Mouse (Mus musculus): ENCODE data around the gene Cel. TPM values are rescaled to one million over a fixed set of nuclear protein-coding genes. Genes with fewer than 3 reads are reported as not detected.

Cel gene
- polyA plus RNA-seq, 1 experiment from 2014 or later: not detected

GRCm38 (mm10) chr2:28545976-28546375 lies 17.2 kb downstream of the Cel start:
- Histone ChIP-seq H3K9me3 (replicated peaks; ENCODE audit: control insufficient read depth, low read length, poor library complexity, severe bottlenecking) (no peaks in the 10 kb centered on the region), H3K27me3 (ENCODE audit: control insufficient read depth, insufficient read depth, low read depth, low read length) (no peaks in the 10 kb centered on the region), H3K4me2 (ENCODE audit: low read length) (no peak overlapping the region), H3K27ac (ENCODE audit: low read length) (no peak overlapping the region), H3K9ac (ENCODE audit: low read depth, low read length) (no peak overlapping the region), H3K4me3 (ENCODE audit: low read depth, low read length) (no peak overlapping the region), H3K4me1 (ENCODE audit: control insufficient read depth, insufficient read depth, low read length) (no peaks in the 10 kb centered on the region), H3K36me3 (ENCODE audit: control insufficient read depth, insufficient read depth, low read length) (peaks cover 75% of the 10 kb centered on the region)
- no peak for ATAC-seq

- no peak overlapping the region for H3K27ac ChIP-seq (ENCODE audit: low read length)
- no peaks in the 10 kb centered on the region for H3K9me3 ChIP-seq (replicated peaks; ENCODE audit: control insufficient read depth, low read length, poor library complexity, severe bottlenecking)
- WGBS: 92% methylated on average over 8 of the region's 8 CpGs
- no peaks in the 10 kb centered on the region for H3K27me3 ChIP-seq (ENCODE audit: control insufficient read depth, insufficient read depth, low read depth, low read length)
- no peak overlapping the region for H3K9ac ChIP-seq (ENCODE audit: low read depth, low read length)
- H3K4me1 ChIP-seq (ENCODE audit: control insufficient read depth, insufficient read depth, low read length): peaks cover 13% of the 10 kb centered on the region
- no peak for ATAC-seq
- H3K4me2 ChIP-seq (ENCODE audit: low read length): no peak overlapping the region
- H3K4me3 ChIP-seq (ENCODE audit: low read depth, low read length): no peak overlapping the region
- peaks cover 56% of the 10 kb centered on the region for H3K36me3 ChIP-seq (ENCODE audit: control insufficient read depth, insufficient read depth, low read length)
Observed at GRCm38 (mm10) chr2:28543894-28544293, 19.3 kb downstream of the Cel start.

DNA sequence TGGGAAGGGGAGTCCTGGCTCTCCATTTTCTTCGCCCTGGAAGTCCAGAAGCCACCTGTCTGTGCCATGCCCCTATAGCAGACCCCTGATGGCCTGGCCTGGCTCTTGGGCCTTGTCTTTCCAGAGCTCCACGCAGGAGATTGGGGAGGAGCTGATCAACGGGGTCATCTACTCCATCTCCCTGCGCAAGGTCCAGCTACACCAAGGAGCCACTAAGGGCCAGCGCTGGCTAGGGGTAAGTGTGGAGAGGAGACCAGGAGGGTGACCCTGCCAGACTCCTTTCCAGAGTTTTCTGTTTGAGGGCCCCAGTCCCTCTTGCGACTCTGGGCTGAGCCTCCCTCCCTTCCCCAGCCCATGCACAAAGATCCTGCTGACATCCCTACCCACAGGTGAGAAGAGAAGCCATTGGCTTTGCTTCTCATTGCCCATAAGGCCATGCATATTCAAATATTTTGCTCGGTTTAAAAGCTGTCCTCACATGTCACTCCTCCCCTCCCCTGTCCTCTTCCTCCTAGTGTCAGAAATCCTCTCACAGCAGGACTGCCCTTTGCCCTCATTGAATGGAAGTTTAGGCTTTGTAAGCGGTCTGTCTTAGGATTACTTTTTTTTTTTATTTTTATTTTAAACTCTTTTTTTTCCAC lies 22.5 kb downstream of the Cel start:
- H3K27me3 ChIP-seq (ENCODE audit: control insufficient read depth, insufficient read depth, low read depth, low read length): no peaks in the 10 kb centered on the region
- H3K27ac ChIP-seq (ENCODE audit: low read length): no peak overlapping the region
- ATAC-seq: no peak
- H3K4me1 ChIP-seq (ENCODE audit: control insufficient read depth, insufficient read depth, low read length): peaks cover 41% of the 10 kb centered on the region
- no peak overlapping the region for H3K4me3 ChIP-seq (ENCODE audit: low read depth, low read length)
- H3K9me3 ChIP-seq (replicated peaks; ENCODE audit: control insufficient read depth, low read length, poor library complexity, severe bottlenecking): no peaks in the 10 kb centered on the region
- H3K4me2 ChIP-seq (ENCODE audit: low read length): no peak overlapping the region
- H3K36me3 ChIP-seq (ENCODE audit: control insufficient read depth, insufficient read depth, low read length): peaks cover 35% of the 10 kb centered on the region
- 80% methylated on average over 8 of the region's 8 CpGs for WGBS
- H3K9ac ChIP-seq (ENCODE audit: low read depth, low read length): no peak overlapping the region

DNA sequence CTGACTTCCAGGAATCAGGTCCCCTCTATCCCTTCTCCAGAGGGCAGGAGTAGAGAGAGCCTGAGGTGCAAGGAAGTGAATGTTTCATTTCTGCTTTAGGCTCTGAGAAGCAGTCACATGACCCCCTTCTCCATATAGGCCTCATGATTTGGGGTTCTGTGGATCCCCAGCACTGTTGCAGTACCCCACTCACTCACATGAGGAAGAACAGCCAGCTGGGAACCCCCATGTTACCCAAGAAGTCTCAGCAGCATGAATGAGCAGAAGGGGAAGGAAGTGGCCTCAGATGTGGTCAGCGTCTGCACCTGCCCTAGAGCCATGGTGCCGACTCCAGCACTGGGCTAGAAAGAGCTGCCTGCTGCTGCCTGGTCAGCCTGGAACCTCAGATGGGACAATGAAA lies 23.3 kb downstream of the Cel start:
- Histone ChIP-seq H3K9me3 (replicated peaks; ENCODE audit: control insufficient read depth, low read length, poor library complexity, severe bottlenecking) (no peaks in the 10 kb centered on the region), H3K27me3 (ENCODE audit: control insufficient read depth, insufficient read depth, low read depth, low read length) (no peaks in the 10 kb centered on the region), H3K4me1 (ENCODE audit: control insufficient read depth, insufficient read depth, low read length) (peaks cover 48% of the 10 kb centered on the region), H3K27ac (ENCODE audit: low read length) (peak overlapping the region; percentile 72; the same call in 1 of the 2 replicates), H3K36me3 (ENCODE audit: control insufficient read depth, insufficient read depth, low read length) (peaks cover 29% of the 10 kb centered on the region), H3K4me3 (ENCODE audit: low read depth, low read length) (no peak overlapping the region), H3K4me2 (ENCODE audit: low read length) (no peak overlapping the region), H3K9ac (ENCODE audit: low read depth, low read length) (0 out of 2 replicates have a peak overlapping the region, but pooled peaks have one; percentile 52)
- 77% methylated on average over 2 of the region's 2 CpGs for WGBS
- no peak for ATAC-seq

DNA sequence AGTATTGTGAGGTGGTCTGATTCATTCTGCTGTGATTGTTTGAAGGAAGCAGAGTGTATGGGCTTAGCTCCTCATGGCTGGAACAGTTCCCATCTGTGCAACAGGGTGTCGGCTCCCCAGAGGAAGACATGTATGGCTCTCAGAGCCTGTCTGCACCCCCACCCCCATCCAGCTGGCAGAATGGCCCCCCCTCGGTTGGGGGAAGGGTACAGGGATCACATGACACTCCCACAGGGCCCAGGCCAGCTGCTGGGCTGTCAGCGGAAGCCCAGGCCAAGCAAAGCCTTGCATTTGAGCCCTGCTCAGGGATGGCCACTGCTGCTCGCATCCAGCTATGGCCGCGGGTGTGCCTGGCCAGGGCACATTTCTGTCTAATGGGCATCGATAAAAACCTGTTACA lies 24.0 kb downstream of the Cel start:
- H3K4me1 ChIP-seq (ENCODE audit: control insufficient read depth, insufficient read depth, low read length): peaks cover 56% of the 10 kb centered on the region

DNA sequence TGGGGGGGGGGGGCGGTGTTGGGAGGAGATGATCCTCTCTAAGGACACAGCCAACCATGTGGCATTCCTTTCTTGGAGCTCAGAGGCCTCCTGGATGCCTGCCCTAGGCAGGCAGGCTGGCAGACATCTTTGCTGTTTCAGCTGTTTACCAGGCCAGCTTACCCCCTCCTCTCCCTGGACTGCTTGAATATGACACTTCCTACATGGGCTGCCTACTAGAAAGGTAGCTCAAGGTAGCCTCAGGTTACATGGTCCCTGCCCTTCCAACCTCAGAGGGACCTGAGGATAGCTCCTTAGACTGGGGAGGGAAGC lies 24.4 kb downstream of the Cel start:
- Histone ChIP-seq H3K4me1 (ENCODE audit: control insufficient read depth, insufficient read depth, low read length) (peaks cover 60% of the 10 kb centered on the region), H3K27me3 (ENCODE audit: control insufficient read depth, insufficient read depth, low read depth, low read length) (no peaks in the 10 kb centered on the region), H3K9ac (ENCODE audit: low read depth, low read length) (peak overlapping the region; percentile 52; the same call in 1 of the 2 replicates), H3K27ac (ENCODE audit: low read length) (peak overlapping the region; percentile 72), H3K4me2 (ENCODE audit: low read length) (no peak overlapping the region), H3K4me3 (ENCODE audit: low read depth, low read length) (no peak overlapping the region), H3K36me3 (ENCODE audit: control insufficient read depth, insufficient read depth, low read length) (peaks cover 17% of the 10 kb centered on the region), H3K9me3 (replicated peaks; ENCODE audit: control insufficient read depth, low read length, poor library complexity, severe bottlenecking) (no peaks in the 10 kb centered on the region)
- 50% methylated on average over 1 of the region's 1 CpGs for WGBS
- no peak; the same call in 1 of the 2 replicates for ATAC-seq

More for the DNA sequence above, 24.0 kb downstream of the Cel start:
- WGBS: 21% methylated on average over 7 of the region's 7 CpGs
- H3K4me2 ChIP-seq (ENCODE audit: low read length): 0 out of 2 replicates have a peak overlapping the region, but pooled peaks have one; percentile 3
- H3K27ac ChIP-seq (ENCODE audit: low read length): peak overlapping the region; percentile 72
- peaks cover 22% of the 10 kb centered on the region for H3K36me3 ChIP-seq (ENCODE audit: control insufficient read depth, insufficient read depth, low read length)
- peak; percentile 16; the same call in 1 of the 2 replicates for ATAC-seq
- no peaks in the 10 kb centered on the region for H3K27me3 ChIP-seq (ENCODE audit: control insufficient read depth, insufficient read depth, low read depth, low read length)
- no peak overlapping the region for H3K4me3 ChIP-seq (ENCODE audit: low read depth, low read length)
- H3K9me3 ChIP-seq (replicated peaks; ENCODE audit: control insufficient read depth, low read length, poor library complexity, severe bottlenecking): no peaks in the 10 kb centered on the region
- peak overlapping the region; percentile 52; the same call in 1 of the 2 replicates for H3K9ac ChIP-seq (ENCODE audit: low read depth, low read length)

DNA sequence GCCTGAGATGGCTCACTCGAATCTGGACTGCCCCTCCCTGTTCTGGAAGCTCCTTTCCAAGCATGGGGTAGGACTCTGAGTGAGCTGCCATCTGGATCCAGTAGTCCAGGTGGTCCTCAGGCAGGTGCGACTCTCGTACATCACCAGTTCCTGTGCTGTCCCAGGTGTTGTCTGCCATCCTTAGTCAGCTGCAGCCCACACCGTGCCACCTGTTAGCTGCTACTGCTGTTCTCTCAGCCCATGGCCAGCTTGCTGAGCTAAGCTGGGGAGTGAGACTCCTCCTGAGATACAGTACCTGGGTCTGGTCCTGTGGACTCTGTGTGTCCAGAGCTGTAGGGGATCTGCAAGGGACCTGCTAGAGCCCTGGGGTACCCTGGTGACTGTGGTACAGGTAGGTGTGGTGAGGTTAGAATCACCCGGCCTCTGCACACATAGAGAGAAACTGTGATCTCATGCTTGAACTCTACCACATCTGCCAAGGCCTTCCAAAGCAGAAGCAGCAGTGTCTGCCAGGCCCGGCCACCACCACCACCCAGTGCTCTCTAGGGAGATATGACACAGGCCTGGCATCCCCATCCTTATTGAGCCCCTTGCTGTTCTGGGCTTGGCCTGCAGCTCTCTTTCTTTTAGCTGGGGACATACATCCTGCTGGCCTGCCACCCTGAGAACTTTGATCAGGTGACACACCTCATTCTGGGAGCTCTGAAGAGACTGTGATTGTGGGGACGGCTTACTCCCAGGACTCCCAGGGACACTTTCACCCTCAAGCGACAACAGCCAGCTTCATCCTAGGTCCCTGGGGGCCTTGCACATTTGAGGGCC lies 25.0 kb downstream of the Cel start:
- H3K36me3 ChIP-seq (ENCODE audit: control insufficient read depth, insufficient read depth, low read length): peaks cover 12% of the 10 kb centered on the region
- H3K27ac ChIP-seq (ENCODE audit: low read length): peak overlapping the region; percentile 72
- 65% methylated on average over 8 of the region's 8 CpGs for WGBS
- peak overlapping the region; percentile 41 for H3K9ac ChIP-seq (ENCODE audit: low read depth, low read length)
- no peaks in the 10 kb centered on the region for H3K9me3 ChIP-seq (replicated peaks; ENCODE audit: control insufficient read depth, low read length, poor library complexity, severe bottlenecking)
- peak overlapping the region; percentile 17; the same call in 1 of the 2 replicates for H3K4me2 ChIP-seq (ENCODE audit: low read length)
- peaks cover 63% of the 10 kb centered on the region for H3K4me1 ChIP-seq (ENCODE audit: control insufficient read depth, insufficient read depth, low read length)
- no peak overlapping the region for H3K4me3 ChIP-seq (ENCODE audit: low read depth, low read length)
- no peaks in the 10 kb centered on the region for H3K27me3 ChIP-seq (ENCODE audit: control insufficient read depth, insufficient read depth, low read depth, low read length)
- no peak for ATAC-seq

DNA sequence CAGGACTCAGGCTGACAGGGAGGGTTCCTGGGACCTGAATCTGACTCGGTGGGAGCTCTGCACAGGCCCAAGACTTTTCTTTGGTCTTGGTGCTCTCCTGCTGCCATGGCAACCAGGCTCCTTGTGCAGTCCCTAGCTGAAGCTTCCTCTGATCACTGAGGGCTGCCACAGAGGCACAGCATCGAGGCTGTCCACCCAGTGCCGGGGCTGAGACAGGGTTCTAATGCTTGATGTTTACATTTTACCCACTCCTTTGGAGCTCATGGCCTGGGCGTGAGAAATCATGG lies 25.6 kb downstream of the Cel start:
- Histone ChIP-seq H3K9ac (ENCODE audit: low read depth, low read length) (peak overlapping the region; percentile 41; the same call in 1 of the 2 replicates), H3K36me3 (ENCODE audit: control insufficient read depth, insufficient read depth, low read length) (peaks cover 8% of the 10 kb centered on the region), H3K9me3 (replicated peaks; ENCODE audit: control insufficient read depth, low read length, poor library complexity, severe bottlenecking) (no peaks in the 10 kb centered on the region), H3K4me1 (ENCODE audit: control insufficient read depth, insufficient read depth, low read length) (peaks cover 69% of the 10 kb centered on the region), H3K27me3 (ENCODE audit: control insufficient read depth, insufficient read depth, low read depth, low read length) (no peaks in the 10 kb centered on the region), H3K4me2 (ENCODE audit: low read length) (peak overlapping the region; percentile 17; the same call in 1 of the 2 replicates), H3K4me3 (ENCODE audit: low read depth, low read length) (no peak overlapping the region), H3K27ac (ENCODE audit: low read length) (peak overlapping the region; percentile 53)
- 19% methylated on average over 4 of the region's 4 CpGs for WGBS
- 0 out of 2 replicates have a peak, but pooled peaks have one; percentile 30 for ATAC-seq
